Mouse (Mus musculus) megakaryocyte, embryonic 14.5 days (primary cell): ENCODE measurements at regions not wholly inside any gene's neighbourhood (a gene's known extent, or its start where the extent isn't known, plus 50 kb on each side); places are given as distances from the start of the nearest gene placed in this dataset.

Source experiments
- H3K27me3 ChIP-seq: replicated peaks from 2 replicates; pipeline ENCODE3; 2012; ENCODE audit warnings: inconsistent platforms
- H3K36me3 ChIP-seq: replicated peaks from 2 replicates; pipeline ENCODE3; 2012; ENCODE audit warnings: low read length, inconsistent platforms, mixed read lengths
- H3K4me1 ChIP-seq: 2 replicates; pipeline ENCODE4 v1.6.1; 2012; ENCODE audit warnings: inconsistent platforms
- H3K4me3 ChIP-seq: replicated peaks from 2 replicates; pipeline ENCODE3; 2012; ENCODE audit warnings: moderate library complexity, mild to moderate bottlenecking, inconsistent platforms
- H3K9me3 ChIP-seq: 2 replicates; pipeline ENCODE4 v1.6.1; 2012; ENCODE audit warnings: inconsistent platforms
- FLI1 ChIP-seq: IDR thresholded peaks from 2 replicates; pipeline ENCODE4 v1.6.1; 2012; ENCODE audit warnings: low read length, inconsistent platforms, mixed read lengths
- GATA1 ChIP-seq: IDR thresholded peaks from 3 replicates; pipeline ENCODE4 v1.6.1; 2012; ENCODE audit warnings: mixed read lengths, low read length, inconsistent platforms, borderline replicate concordance

- Histone ChIP-seq H3K36me3 (no peaks in the 10 kb centered on the region), H3K4me3 (no peak overlapping the region), H3K27me3 (no peaks in the 10 kb centered on the region), H3K4me1 (no peaks in the 10 kb centered on the region), H3K9me3 (peaks cover 14% of the 10 kb centered on the region)
- no peak for TF ChIP-seq FLI1
- no peak for TF ChIP-seq GATA1
Observed at GRCm38 (mm10) chr13:53726031-53726430, 253.2 kb upstream of the Msx2 start.

- Histone ChIP-seq H3K27me3 (peaks cover 2% of the 10 kb centered on the region), H3K36me3 (no peaks in the 10 kb centered on the region), H3K4me3 (no peak overlapping the region), H3K4me1 (peaks cover 3% of the 10 kb centered on the region), H3K9me3 (no peaks in the 10 kb centered on the region)
- TF ChIP-seq GATA1 (no peak), FLI1 (no peak)
Observed at GRCm38 (mm10) chr13:53722881-53723280, 250.0 kb upstream of the Msx2 start.

- Histone ChIP-seq H3K4me1 (peaks cover 3% of the 10 kb centered on the region), H3K36me3 (no peaks in the 10 kb centered on the region), H3K27me3 (peaks cover 2% of the 10 kb centered on the region), H3K4me3 (no peak overlapping the region), H3K9me3 (no peaks in the 10 kb centered on the region)
- no peak for TF ChIP-seq FLI1
Observed at GRCm38 (mm10) chr13:53721038-53721463, 248.2 kb upstream of the Msx2 start.

- Histone ChIP-seq H3K36me3 (no peaks in the 10 kb centered on the region), H3K4me3 (no peak overlapping the region), H3K27me3 (peaks cover 2% of the 10 kb centered on the region), H3K4me1 (peaks cover 3% of the 10 kb centered on the region), H3K9me3 (no peaks in the 10 kb centered on the region)
- no peak for TF ChIP-seq FLI1
- TF ChIP-seq GATA1 = no peak
Observed at GRCm38 (mm10) chr13:53717582-53717981, 244.7 kb upstream of the Msx2 start.

- no peak for TF ChIP-seq FLI1
- no peak for TF ChIP-seq GATA1
- peaks cover 2% of the 10 kb centered on the region for H3K27me3 ChIP-seq
- H3K4me3 ChIP-seq = no peak overlapping the region
- no peaks in the 10 kb centered on the region for H3K9me3 ChIP-seq
- H3K36me3 ChIP-seq = no peaks in the 10 kb centered on the region
- H3K4me1 ChIP-seq = peaks cover 3% of the 10 kb centered on the region
Observed at GRCm38 (mm10) chr13:53717086-53717485, 244.2 kb upstream of the Msx2 start.

GRCm38 (mm10) chr13:53709062-53709461 lies 236.2 kb upstream of the Msx2 start:
- Histone ChIP-seq H3K36me3 (no peaks in the 10 kb centered on the region), H3K4me3 (no peak overlapping the region), H3K4me1 (no peaks in the 10 kb centered on the region), H3K9me3 (no peaks in the 10 kb centered on the region), H3K27me3 (no peaks in the 10 kb centered on the region)
- TF ChIP-seq GATA1 (no peak), FLI1 (no peak)

GRCm38 (mm10) chr13:53707548-53707947 lies 234.7 kb upstream of the Msx2 start:
- TF ChIP-seq GATA1 = no peak
- TF ChIP-seq FLI1 = no peak
- Histone ChIP-seq H3K36me3 (no peaks in the 10 kb centered on the region), H3K4me1 (no peaks in the 10 kb centered on the region), H3K9me3 (0 out of 2 replicates have a peak, but pooled peaks cover 4% of the 10 kb centered on the region), H3K27me3 (no peaks in the 10 kb centered on the region), H3K4me3 (no peak overlapping the region)

- peaks cover 4% of the 10 kb centered on the region; the same call in 1 of the 2 replicates for H3K9me3 ChIP-seq
- H3K4me3 ChIP-seq = no peak overlapping the region
- TF ChIP-seq FLI1 (no peak), GATA1 (no peak)
- H3K27me3 ChIP-seq = no peaks in the 10 kb centered on the region
- no peaks in the 10 kb centered on the region for H3K4me1 ChIP-seq
- H3K36me3 ChIP-seq = no peaks in the 10 kb centered on the region
Observed at GRCm38 (mm10) chr13:53704104-53704503, 231.2 kb upstream of the Msx2 start.

- no peak for TF ChIP-seq FLI1
- TF ChIP-seq GATA1 = no peak
- H3K4me3 ChIP-seq = no peak overlapping the region
- peaks cover 4% of the 10 kb centered on the region; the same call in 1 of the 2 replicates for H3K9me3 ChIP-seq
- H3K27me3 ChIP-seq = peaks cover 3% of the 10 kb centered on the region
- no peaks in the 10 kb centered on the region for H3K4me1 ChIP-seq
- H3K36me3 ChIP-seq = no peaks in the 10 kb centered on the region
Observed at GRCm38 (mm10) chr13:53700236-53700635, 227.4 kb upstream of the Msx2 start.

GRCm38 (mm10) chr13:53697954-53698353 lies 225.1 kb upstream of the Msx2 start:
- Histone ChIP-seq H3K4me1 (no peaks in the 10 kb centered on the region), H3K4me3 (no peak overlapping the region), H3K27me3 (peaks cover 6% of the 10 kb centered on the region), H3K36me3 (no peaks in the 10 kb centered on the region), H3K9me3 (peaks cover 1% of the 10 kb centered on the region; the same call in 1 of the 2 replicates)
- TF ChIP-seq GATA1 (no peak), FLI1 (no peak)

GRCm38 (mm10) chr13:53695385-53695784 lies 222.5 kb upstream of the Msx2 start:
- H3K4me1 ChIP-seq = no peaks in the 10 kb centered on the region
- peaks cover 10% of the 10 kb centered on the region for H3K27me3 ChIP-seq
- H3K36me3 ChIP-seq = no peaks in the 10 kb centered on the region
- no peak for TF ChIP-seq GATA1
- no peak for TF ChIP-seq FLI1
- H3K9me3 ChIP-seq = peaks cover 12% of the 10 kb centered on the region
- H3K4me3 ChIP-seq = no peak overlapping the region
